Mouse (Mus musculus) bone marrow macrophage, adult 2 months (primary cell): ENCODE data around the gene Spaca4. TPM values are rescaled to one million over a fixed set of nuclear protein-coding genes. Genes with fewer than 3 reads are reported as not detected.

Experiments used
- H3K27ac ChIP-seq: 2 replicates; pipeline ENCODE4 v1.5.1; 2012; ENCODE audit warnings: low read depth, low read length; ENCODE audit not compliant: insufficient read depth
- H3K4me1 ChIP-seq: 2 replicates; pipeline ENCODE4 v1.6.1; 2012; ENCODE audit warnings: low read length; ENCODE audit not compliant: control insufficient read depth, insufficient read depth
- H3K4me3 ChIP-seq: 2 replicates; pipeline ENCODE4 v1.5.1; 2012; ENCODE audit warnings: mild to moderate bottlenecking, low read length, moderate library complexity; ENCODE audit not compliant: insufficient read depth
- CTCF ChIP-seq: IDR thresholded peaks from 2 replicates; pipeline ENCODE4 v1.5.1; 2012; ENCODE audit warnings: low read depth, mild to moderate bottlenecking, low read length, moderate library complexity
- POLR2A ChIP-seq: IDR thresholded peaks from 2 replicates; pipeline ENCODE4 v1.6.1; 2012; ENCODE audit warnings: mild to moderate bottlenecking, low read depth, low read length, borderline replicate concordance
- polyA plus RNA-seq: library from polyadenylated mRNA; stranded (reverse); fragments of >200 nt; gene quantifications from 2 replicates; pipeline ENCODE4 v1.2.4, GENCODE M21; 2012; ENCODE audit not compliant: missing spikeins, insufficient read depth, insufficient read length

The Spaca4 gene
- polyA plus RNA-seq, 1 experiment: not detected

GRCm38 (mm10) chr7:45702316-45702715 lies 23.3 kb downstream of the Spaca4 start:
- no peak for TF ChIP-seq POLR2A
- TF ChIP-seq CTCF: no peak
- H3K4me1 ChIP-seq: peaks cover 6% of the 10 kb centered on the region
- no peak overlapping the region for H3K27ac ChIP-seq
- no peak overlapping the region for H3K4me3 ChIP-seq

GRCm38 (mm10) chr7:45701607-45702006 lies 24.0 kb downstream of the Spaca4 start:
- TF ChIP-seq POLR2A: no peak
- TF ChIP-seq CTCF: no peak
- H3K27ac ChIP-seq: no peak overlapping the region
- H3K4me1 ChIP-seq: peaks cover 4% of the 10 kb centered on the region
- no peak overlapping the region for H3K4me3 ChIP-seq

GRCm38 (mm10) chr7:45701072-45701471 lies 24.5 kb downstream of the Spaca4 start:
- TF ChIP-seq CTCF (no peak), POLR2A (no peak)
- peaks cover 4% of the 10 kb centered on the region for H3K4me1 ChIP-seq
- H3K4me3 ChIP-seq: no peak overlapping the region
- no peak overlapping the region for H3K27ac ChIP-seq

DNA sequence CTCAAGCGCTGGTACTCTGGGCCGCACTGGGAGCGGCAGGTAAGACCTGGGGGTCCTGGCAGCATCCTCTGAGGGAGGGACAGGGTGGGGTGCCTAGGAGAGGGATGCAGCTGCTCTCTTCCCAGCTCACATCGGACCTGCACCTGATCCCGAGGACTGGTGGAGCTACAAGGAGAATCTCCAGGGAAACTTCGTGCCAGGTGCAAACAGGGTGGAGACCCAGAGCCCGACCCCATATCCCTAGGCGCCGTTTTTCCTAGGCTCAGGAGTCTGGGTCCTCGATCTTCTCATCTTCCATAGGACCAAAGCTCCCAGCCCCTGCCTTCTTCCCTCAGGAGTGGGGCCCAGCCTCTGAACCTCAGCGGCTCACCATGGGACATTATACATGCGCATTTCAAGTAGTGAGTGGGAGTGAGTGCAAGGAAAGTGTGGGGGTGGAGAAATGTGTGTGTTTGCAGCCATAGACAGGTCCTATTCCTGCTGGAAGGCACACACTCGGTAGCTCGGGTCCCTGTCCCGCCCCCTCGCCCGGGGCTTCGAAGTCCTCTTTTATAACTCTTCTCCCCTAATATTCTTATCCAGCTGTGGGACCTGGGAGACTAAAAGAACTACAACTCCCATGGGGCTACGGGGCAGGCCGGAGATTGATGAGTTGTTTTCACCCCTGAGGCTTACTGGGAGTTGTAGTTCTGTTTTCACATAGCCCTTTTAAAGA lies 25.2 kb downstream of the Spaca4 start:
- peaks cover 4% of the 10 kb centered on the region for H3K4me1 ChIP-seq
- H3K4me3 ChIP-seq: peak overlapping the region; percentile 35
- no peak overlapping the region for H3K27ac ChIP-seq
- TF ChIP-seq POLR2A (no peak), CTCF (no peak)

GRCm38 (mm10) chr7:45699523-45700141 lies 26.0 kb downstream of the Spaca4 start, which contains the start of gene Car11:
Car11 (plus strand) TSS chr7:45699843.
- no peak within 1 kb of the TSS for H3K27ac ChIP-seq
- H3K4me1 ChIP-seq: peaks cover 4% of the 10 kb centered on the region
- H3K4me3 ChIP-seq: peak within 1 kb of the TSS; percentile 35
- TF ChIP-seq CTCF (no peak), POLR2A (no peak)

GRCm38 (mm10) chr7:45697894-45698293 lies 27.7 kb downstream of the Spaca4 start:
- no peak for TF ChIP-seq CTCF
- H3K4me3 ChIP-seq: no peak overlapping the region
- no peak overlapping the region for H3K27ac ChIP-seq
- no peaks in the 10 kb centered on the region for H3K4me1 ChIP-seq

DNA sequence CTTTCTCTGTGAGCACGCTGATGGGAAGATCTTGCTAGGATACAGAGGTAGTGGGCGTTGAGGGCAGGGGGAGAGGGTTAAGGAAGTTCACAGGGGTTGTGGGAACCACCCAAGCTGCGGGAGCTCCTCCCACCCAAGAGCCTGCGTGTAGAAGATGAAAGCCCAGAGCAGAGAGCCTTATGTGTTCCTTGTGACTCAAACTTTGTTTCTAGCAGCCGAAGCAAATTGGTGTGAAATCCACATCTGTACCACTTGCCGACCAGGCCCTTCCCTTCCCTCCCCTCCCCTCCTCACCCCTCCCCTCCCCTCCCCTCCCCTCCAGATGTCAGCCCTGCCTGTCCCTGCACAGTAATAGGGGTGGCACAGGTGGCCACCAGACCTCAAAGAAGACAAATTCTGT lies 30.5 kb downstream of the Spaca4 start:
- Histone ChIP-seq H3K4me1 (no peaks in the 10 kb centered on the region), H3K4me3 (no peak overlapping the region), H3K27ac (no peak overlapping the region)
- no peak for TF ChIP-seq CTCF
- TF ChIP-seq POLR2A: no peak

- no peak within 1 kb of the TSS for H3K4me3 ChIP-seq
- H3K4me1 ChIP-seq: peaks cover 3% of the 10 kb centered on the region; the same call in 1 of the 2 replicates
- TF ChIP-seq CTCF: no peak
- TF ChIP-seq POLR2A: no peak
- H3K27ac ChIP-seq: no peak within 1 kb of the TSS
Observed at GRCm38 (mm10) chr7:45693921-45694591, 31.6 kb downstream of the Spaca4 start, which contains the start of gene Sec1. Sec1 (minus strand) TSS chr7:45694402.

- H3K4me3 ChIP-seq: no peak overlapping the region
Observed at GRCm38 (mm10) chr7:45692364-45692763, 33.2 kb downstream of the Spaca4 start.

DNA sequence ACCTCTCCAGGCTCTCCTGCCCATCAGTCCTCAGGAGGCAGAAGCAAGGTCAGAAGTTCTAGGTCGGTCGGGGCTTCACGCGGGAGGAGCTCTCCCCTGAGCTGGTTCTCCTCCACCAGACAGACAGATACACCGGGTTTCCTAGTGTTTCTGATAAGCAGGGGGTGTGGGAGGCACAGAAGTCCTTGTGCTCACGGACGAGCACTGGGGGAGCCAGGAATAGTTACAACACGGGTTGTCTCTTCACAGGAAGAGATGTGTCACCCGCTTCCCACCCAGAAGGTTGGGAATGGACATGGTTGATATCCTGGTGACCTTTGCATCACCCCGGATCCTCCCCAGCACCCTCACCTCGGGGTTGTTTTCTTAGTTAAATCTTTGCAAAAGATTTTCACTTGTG lies 35.8 kb downstream of the Spaca4 start:
- no peak overlapping the region for H3K4me3 ChIP-seq
- TF ChIP-seq CTCF (no peak), POLR2A (no peak)
- no peak overlapping the region for H3K27ac ChIP-seq
- H3K4me1 ChIP-seq: peaks cover 3% of the 10 kb centered on the region; the same call in 1 of the 2 replicates

More at GRCm38 (mm10) chr7:45692364-45692763, 33.2 kb downstream of the Spaca4 start:
- no peak overlapping the region for H3K27ac ChIP-seq
- TF ChIP-seq POLR2A (no peak), CTCF (no peak)
- H3K4me1 ChIP-seq: peaks cover 3% of the 10 kb centered on the region; the same call in 1 of the 2 replicates
